Mouse (Mus musculus): Measurements from ENCODE around the gene Pcmt1.

DNA sequence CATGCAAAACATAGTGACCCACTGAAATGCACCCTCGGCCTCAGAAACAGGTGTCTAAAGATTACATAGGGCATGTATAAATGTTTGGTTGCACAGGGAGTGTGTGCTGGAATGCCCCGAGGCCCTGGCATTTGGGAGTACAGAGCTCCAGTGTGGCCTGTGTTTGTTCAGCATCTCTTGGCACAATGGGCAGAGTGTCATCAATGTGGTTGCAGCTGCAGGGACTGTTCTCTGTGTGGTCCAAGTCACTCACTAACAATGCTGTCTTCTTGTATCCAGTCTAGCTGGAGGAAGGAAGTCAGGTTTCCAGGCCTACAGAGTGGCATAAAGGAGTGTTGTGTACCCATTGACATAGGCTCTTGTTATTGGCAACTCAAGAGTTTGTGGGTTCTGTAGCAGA is 75.8 kb downstream of the Pcmt1 start:
- TF ChIP-seq CTCF (IDR thresholded peaks at IDR 0.05; ENCODE audit: borderline replicate concordance, control insufficient read depth, extremely low read depth, insufficient read depth, low read length, poor library complexity) = no peak
- TF ChIP-seq POLR2A (IDR thresholded peaks at IDR 0.05; ENCODE audit: control insufficient read depth, extremely low read depth, insufficient read depth, low read length, poor library complexity) = no peak

All from thymus, adult 2 months (tissue).